ENCODE assay signal across 12 mouse cellular contexts in the genomic region with DNA sequence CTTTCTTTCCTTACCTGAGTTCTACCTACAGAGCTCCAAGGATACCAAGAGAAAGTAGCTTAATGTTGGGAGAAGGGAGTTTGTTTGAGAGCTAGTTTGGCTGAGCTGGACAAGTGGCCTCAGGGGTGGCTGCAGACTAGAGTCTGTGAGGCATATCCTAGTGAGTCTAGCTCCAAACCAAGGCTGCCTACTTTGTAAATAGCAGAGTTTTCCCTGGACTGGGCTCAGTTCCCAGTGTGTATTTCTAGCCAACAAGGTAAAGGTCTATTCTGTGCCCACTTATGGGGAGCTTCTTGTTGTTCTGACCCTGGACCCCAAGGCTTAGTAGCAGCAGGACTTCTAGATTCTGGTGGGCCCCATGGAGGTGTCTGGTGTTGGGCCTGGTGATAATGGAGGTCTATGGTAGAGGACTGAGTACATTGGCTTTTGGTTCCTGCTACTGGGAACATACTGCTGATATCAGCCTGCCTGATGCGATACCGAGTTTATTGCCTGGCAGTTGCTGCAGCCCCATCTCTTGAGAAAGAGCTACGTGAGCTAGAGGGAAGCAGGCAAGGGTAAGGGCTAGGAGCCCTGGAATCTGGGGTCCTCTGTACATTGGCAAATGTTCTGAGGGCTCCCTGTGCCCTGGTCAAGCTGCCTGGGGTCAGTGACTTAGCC. TPM values are rescaled to one million over a fixed set of nuclear protein-coding genes. Genes with fewer than 3 reads are reported as not detected.
DNase-seq lines count a peak whose midpoint lies in the region; ATAC-seq and TF ChIP-seq lines count a peak whose summit lies in the region.
"Had no signal": no experiment of that assay in that cellular context is flagged by ENCODE, and none has a peak within 500 bp of the region (broad histone marks: within the 10 kb centered on the region; RNA-seq: fewer than 3 reads in every experiment).

No protein-coding gene starts in this region.

- no peak for ATAC-seq in forebrain, embryonic 12.5 days (ENCODE audit: low FRiP score)
- ATAC-seq in forebrain, embryonic 11.5 days (replicated peaks; ENCODE audit: low FRiP score), result no peak
- no peak for ATAC-seq in kidney, embryonic 16.5 days (ENCODE audit: low FRiP score, low TSS enrichment)
- no peak for ATAC-seq in forebrain, postnatal 0 days
- ATAC-seq in liver, embryonic 16.5 days (ENCODE audit: low read depth), result no peak

- H3K9ac ChIP-seq in forebrain, embryonic 12.5 days, result 0 out of 2 replicates have a peak overlapping the region, but pooled peaks have one; percentile 90
- H3K9ac ChIP-seq in forebrain, embryonic 11.5 days (ENCODE audit: low read length), result no peak overlapping the region
- no peak overlapping the region for H3K9ac ChIP-seq in kidney, embryonic 16.5 days (replicated peaks; ENCODE audit: low read length)
- H3K9ac ChIP-seq in forebrain, postnatal 0 days, result no peak overlapping the region
- peak overlapping the region; percentile 2; the same call in 1 of the 2 replicates for H3K9ac ChIP-seq in liver, embryonic 16.5 days (ENCODE audit: low read depth, low read length)

- no peak for TF ChIP-seq CTCF in forebrain, postnatal 0 days (IDR thresholded peaks at IDR 0.05; ENCODE audit: low read depth)

- no peak overlapping the region for H3K27ac ChIP-seq in forebrain, embryonic 12.5 days
- H3K27ac ChIP-seq in forebrain, embryonic 11.5 days (ENCODE audit: low read depth, low read length), result no peak overlapping the region
- H3K27ac ChIP-seq in kidney, embryonic 16.5 days (ENCODE audit: low read length), result no peak overlapping the region
- no peak overlapping the region for H3K27ac ChIP-seq in forebrain, postnatal 0 days (ENCODE audit: low read depth, low read length)
- H3K27ac ChIP-seq in liver, embryonic 16.5 days (ENCODE audit: low read length), result no peak overlapping the region

- H3K9me3 ChIP-seq in forebrain, embryonic 12.5 days, result no peaks in the 10 kb centered on the region
- H3K9me3 ChIP-seq in forebrain, embryonic 11.5 days (ENCODE audit: control insufficient read depth, low read length), result no peaks in the 10 kb centered on the region
- H3K9me3 ChIP-seq in kidney, embryonic 16.5 days (ENCODE audit: low read length), result no peaks in the 10 kb centered on the region
- no peaks in the 10 kb centered on the region for H3K9me3 ChIP-seq in forebrain, postnatal 0 days (ENCODE audit: low read length)
- no peaks in the 10 kb centered on the region for H3K9me3 ChIP-seq in liver, embryonic 16.5 days (replicated peaks; ENCODE audit: control insufficient read depth, low read length)
- H3K9me3 ChIP-seq: G1E had no signal

- WGBS in forebrain, embryonic 12.5 days, result 92% methylated on average over 3 of the region's 3 CpGs
- 97% methylated on average over 3 of the region's 3 CpGs for WGBS in forebrain, embryonic 11.5 days
- 88% methylated on average over 3 of the region's 3 CpGs for WGBS in kidney, embryonic 16.5 days
- WGBS in forebrain, postnatal 0 days, result 90% methylated on average over 3 of the region's 3 CpGs
- 54% methylated on average over 3 of the region's 3 CpGs for WGBS in liver, embryonic 16.5 days (ENCODE audit: insufficient replicate concordance)

- H3K4me2 ChIP-seq in forebrain, embryonic 12.5 days, result 0 out of 2 replicates have a peak overlapping the region, but pooled peaks have one; percentile 77
- H3K4me2 ChIP-seq in forebrain, embryonic 11.5 days (ENCODE audit: low read depth, low read length, severe bottlenecking), result no peak overlapping the region
- no peak overlapping the region for H3K4me2 ChIP-seq in kidney, embryonic 16.5 days (replicated peaks; ENCODE audit: low read depth, low read length)
- H3K4me2 ChIP-seq in forebrain, postnatal 0 days (ENCODE audit: low read depth), result 0 out of 2 replicates have a peak overlapping the region, but pooled peaks have one; percentile 88
- H3K4me2 ChIP-seq in liver, embryonic 16.5 days (ENCODE audit: low read depth, low read length), result no peak overlapping the region

- H3K36me3 ChIP-seq in forebrain, embryonic 12.5 days (replicated peaks), result peaks cover 20% of the 10 kb centered on the region
- no peaks in the 10 kb centered on the region; the same call in 1 of the 2 replicates for H3K36me3 ChIP-seq in forebrain, embryonic 11.5 days (ENCODE audit: control insufficient read depth, insufficient read depth, low read length)
- peaks cover 13% of the 10 kb centered on the region for H3K36me3 ChIP-seq in kidney, embryonic 16.5 days (ENCODE audit: insufficient read depth, low read length)
- H3K36me3 ChIP-seq in forebrain, postnatal 0 days (ENCODE audit: insufficient read depth), result peaks cover 11% of the 10 kb centered on the region
- peaks cover 3% of the 10 kb centered on the region; the same call in 1 of the 2 replicates for H3K36me3 ChIP-seq in liver, embryonic 16.5 days (ENCODE audit: control insufficient read depth, insufficient read depth)

- peaks cover 33% of the 10 kb centered on the region for H3K4me1 ChIP-seq in forebrain, embryonic 12.5 days
- peaks cover 10% of the 10 kb centered on the region; the same call in 1 of the 2 replicates for H3K4me1 ChIP-seq in forebrain, embryonic 11.5 days (replicated peaks; ENCODE audit: control insufficient read depth, insufficient read depth, low read length)
- H3K4me1 ChIP-seq in kidney, embryonic 16.5 days (ENCODE audit: insufficient read depth, low read length), result peaks cover 23% of the 10 kb centered on the region
- peaks cover 23% of the 10 kb centered on the region for H3K4me1 ChIP-seq in forebrain, postnatal 0 days (ENCODE audit: insufficient read depth)
- peaks cover 33% of the 10 kb centered on the region for H3K4me1 ChIP-seq in liver, embryonic 16.5 days (ENCODE audit: control insufficient read depth, low read depth, low read length)

- H3K27me3 ChIP-seq in forebrain, embryonic 12.5 days, result no peaks in the 10 kb centered on the region
- H3K27me3 ChIP-seq in forebrain, embryonic 11.5 days (ENCODE audit: control insufficient read depth, insufficient read depth, low read length), result no peaks in the 10 kb centered on the region
- H3K27me3 ChIP-seq in kidney, embryonic 16.5 days (ENCODE audit: insufficient read depth, low read length), result no peaks in the 10 kb centered on the region
- H3K27me3 ChIP-seq in forebrain, postnatal 0 days (ENCODE audit: insufficient read depth, low read length), result no peaks in the 10 kb centered on the region
- H3K27me3 ChIP-seq in liver, embryonic 16.5 days (ENCODE audit: control insufficient read depth, insufficient read depth, low read depth, low read length), result no peaks in the 10 kb centered on the region

- no peak for DNase-seq in forebrain, embryonic 11.5 days (ENCODE audit: low spot score)
- DNase-seq in kidney, adult 8-10 months, result peak; percentile 61 to 68
- DNase-seq in forebrain, postnatal 0 days, result no peak
- no peak for DNase-seq in B cell, adult 2 months
- no peak for DNase-seq in retina, embryonic 14.5 days (ENCODE audit: low spot score)
- DNase-seq: cerebellum, adult 11-12 months; gastrocnemius, postnatal 36 days; lung, adult 2 months had no signal

- H3K4me3 ChIP-seq in forebrain, embryonic 12.5 days (replicated peaks), result no peak overlapping the region
- no peak overlapping the region for H3K4me3 ChIP-seq in forebrain, embryonic 11.5 days (ENCODE audit: low read depth, low read length)
- no peak overlapping the region for H3K4me3 ChIP-seq in kidney, embryonic 16.5 days (ENCODE audit: low read length)
- H3K4me3 ChIP-seq in forebrain, postnatal 0 days (ENCODE audit: low read depth, low read length), result no peak overlapping the region
- no peak overlapping the region for H3K4me3 ChIP-seq in liver, embryonic 16.5 days (ENCODE audit: low read depth, low read length)

RNA-seq across cellular contexts. Expression of a gene that starts 2.7 kb away (rescaled TPM):
- 6.1 and 9.2 TPM in 2 replicates for polyA plus RNA-seq in forebrain, embryonic 12.5 days (2016; fragmentation: Nextera tagmentation; extraction: Ambion mirVana)
- 17.9 and 18.0 TPM in 2 replicates for polyA plus RNA-seq in forebrain, embryonic 11.5 days (2014; fragmentation: Nextera tagmentation; extraction: Ambion mirVana)
- polyA plus RNA-seq in kidney, embryonic 16.5 days (2015; fragmentation: Nextera tagmentation; extraction: Ambion mirVana), result 5.5 and 6.3 TPM in 2 replicates
- total RNA-seq in forebrain, postnatal 0 days (2014; rRNA removed), result 118 and 120 TPM in 2 replicates
- 15.1 and 16.3 TPM in 2 replicates for polyA plus RNA-seq in forebrain, postnatal 0 days (2015; fragmentation: Nextera tagmentation; extraction: Ambion mirVana)
- 1.9 TPM in 2 replicates for polyA plus RNA-seq in liver, embryonic 16.5 days (2015; fragmentation: Nextera tagmentation; extraction: Ambion mirVana)

RNA-seq across cellular contexts. Expression of a gene that starts 10.4 kb away (rescaled TPM):
- polyA plus RNA-seq in forebrain, embryonic 12.5 days (2016; fragmentation: Nextera tagmentation; extraction: Ambion mirVana), result 22.9 and 24.3 TPM in 2 replicates
- 28.8 and 29.3 TPM in 2 replicates for polyA plus RNA-seq in forebrain, embryonic 11.5 days (2014; fragmentation: Nextera tagmentation; extraction: Ambion mirVana)
- polyA plus RNA-seq in kidney, embryonic 16.5 days (2015; fragmentation: Nextera tagmentation; extraction: Ambion mirVana), result 119 and 125 TPM in 2 replicates
- 19.5 and 35.9 TPM in 2 replicates for total RNA-seq in forebrain, postnatal 0 days (2014; rRNA removed)
- polyA plus RNA-seq in forebrain, postnatal 0 days (2015; fragmentation: Nextera tagmentation; extraction: Ambion mirVana), result 25.0 and 30.5 TPM in 2 replicates
- 8.2 and 10.2 TPM in 2 replicates for polyA plus RNA-seq in liver, embryonic 16.5 days (2015; fragmentation: Nextera tagmentation; extraction: Ambion mirVana)
- polyA plus RNA-seq: G1E had no signal

RNA-seq across cellular contexts. Expression of a gene that starts 13.2 kb away (rescaled TPM):
- 0.51 and 0.61 TPM in 2 replicates for polyA plus RNA-seq in forebrain, embryonic 12.5 days (2016; fragmentation: Nextera tagmentation; extraction: Ambion mirVana)
- 0.45 and 0.60 TPM in 2 replicates for polyA plus RNA-seq in forebrain, embryonic 11.5 days (2014; fragmentation: Nextera tagmentation; extraction: Ambion mirVana)
- polyA plus RNA-seq in kidney, embryonic 16.5 days (2015; fragmentation: Nextera tagmentation; extraction: Ambion mirVana), result 0.22 and 0.40 TPM in 2 replicates
- 0.54 and 0.67 TPM in 2 replicates for total RNA-seq in forebrain, postnatal 0 days (2014; rRNA removed)
- polyA plus RNA-seq in forebrain, postnatal 0 days (2015; fragmentation: Nextera tagmentation; extraction: Ambion mirVana), result 0.14 and 0.22 TPM in 2 replicates
- 0.11 and 0.14 TPM in 2 replicates for polyA plus RNA-seq in liver, embryonic 16.5 days (2015; fragmentation: Nextera tagmentation; extraction: Ambion mirVana)

RNA-seq across cellular contexts. Expression of a gene that starts 18.9 kb away (rescaled TPM):
- 131 and 132 TPM in 2 replicates for polyA plus RNA-seq in forebrain, embryonic 12.5 days (2016; fragmentation: Nextera tagmentation; extraction: Ambion mirVana)
- polyA plus RNA-seq in forebrain, embryonic 11.5 days (2014; fragmentation: Nextera tagmentation; extraction: Ambion mirVana), result 132 and 141 TPM in 2 replicates
- 143 and 157 TPM in 2 replicates for polyA plus RNA-seq in kidney, embryonic 16.5 days (2015; fragmentation: Nextera tagmentation; extraction: Ambion mirVana)
- 90.9 and 93.0 TPM in 2 replicates for total RNA-seq in forebrain, postnatal 0 days (2014; rRNA removed)
- 148 and 183 TPM in 2 replicates for polyA plus RNA-seq in forebrain, postnatal 0 days (2015; fragmentation: Nextera tagmentation; extraction: Ambion mirVana)
- 91.8 and 99.9 TPM in 2 replicates for polyA plus RNA-seq in liver, embryonic 16.5 days (2015; fragmentation: Nextera tagmentation; extraction: Ambion mirVana)

RNA-seq across cellular contexts. Expression of a gene that starts 19.3 kb away (rescaled TPM):
- 17.9 and 23.4 TPM in 2 replicates for polyA plus RNA-seq in forebrain, embryonic 12.5 days (2016; fragmentation: Nextera tagmentation; extraction: Ambion mirVana)
- polyA plus RNA-seq in forebrain, embryonic 11.5 days (2014; fragmentation: Nextera tagmentation; extraction: Ambion mirVana), result 22.3 and 27.0 TPM in 2 replicates
- 20.0 TPM in 2 replicates for polyA plus RNA-seq in kidney, embryonic 16.5 days (2015; fragmentation: Nextera tagmentation; extraction: Ambion mirVana)
- total RNA-seq in forebrain, postnatal 0 days (2014; rRNA removed), result 12.7 and 19.8 TPM in 2 replicates
- polyA plus RNA-seq in forebrain, postnatal 0 days (2015; fragmentation: Nextera tagmentation; extraction: Ambion mirVana), result 18.7 and 22.8 TPM in 2 replicates
- 7.1 and 8.4 TPM in 2 replicates for polyA plus RNA-seq in liver, embryonic 16.5 days (2015; fragmentation: Nextera tagmentation; extraction: Ambion mirVana)

Comparison
In these comparisons a context has a peak if more than half of its experiments do, and no peak if none do; other contexts are left out.
1. H3K4me2 ChIP-seq: peak in forebrain, embryonic 12.5 days (single experiment) and forebrain, postnatal 0 days (single experiment); none in forebrain, embryonic 11.5 days (single experiment), kidney, embryonic 16.5 days (single experiment) and liver, embryonic 16.5 days (single experiment).
2. H3K9ac ChIP-seq: peak in forebrain, embryonic 12.5 days (single experiment) and liver, embryonic 16.5 days (single experiment); none in forebrain, embryonic 11.5 days (single experiment), kidney, embryonic 16.5 days (single experiment) and forebrain, postnatal 0 days (single experiment).
3. DNase-seq: peak in kidney, adult 8-10 months (2 of 2); none in forebrain, embryonic 11.5 days (single experiment), forebrain, postnatal 0 days (single experiment), B cell, adult 2 months (0 of 2) and retina, embryonic 14.5 days (single experiment).